Mouse (Mus musculus): ENCODE measurements at regions not wholly inside any gene's neighbourhood (a gene's known extent, or its start where the extent isn't known, plus 50 kb on each side); places are given as distances from the start of the nearest gene placed in this dataset.
A peak's percentile ranks its signal among the peaks of the same experiment; 100 is the strongest.

DNA sequence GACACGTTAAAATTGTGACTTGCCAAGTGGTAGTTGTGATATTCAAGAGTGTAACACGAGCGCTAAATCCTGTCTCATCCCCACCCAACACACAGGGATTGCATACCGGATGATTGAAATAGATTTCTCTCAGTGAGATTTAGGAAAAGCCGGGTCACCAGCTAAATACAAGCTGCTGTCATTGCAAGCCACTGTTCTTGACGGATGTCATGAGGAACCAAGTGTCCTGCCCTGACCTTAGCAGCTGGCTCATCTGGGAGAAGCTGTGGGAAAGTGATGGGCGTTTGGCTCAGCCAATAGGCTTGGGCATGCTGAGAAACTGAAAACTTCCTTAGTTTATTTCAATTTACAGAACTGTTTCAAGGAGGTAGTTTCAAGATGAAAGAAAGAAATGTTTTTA is 164.4 kb upstream of the Jmjd1c start:
- Histone ChIP-seq H3K27me3 (no peaks in the 10 kb centered on the region), H3K4me2 (no peak overlapping the region), H3K4me1 (peaks cover 14% of the 10 kb centered on the region), H3K36me3 (no peaks in the 10 kb centered on the region), H3K9ac (no peak overlapping the region), H3K27ac (no peak overlapping the region), H3K9me3 (no peaks in the 10 kb centered on the region), H3K4me3 (no peak overlapping the region)
- no peak for ATAC-seq (ENCODE audit: borderline replicate concordance, extremely low read depth, low FRiP score, low TSS enrichment)
- WGBS: 53% methylated on average over 7 of the region's 7 CpGs

DNA sequence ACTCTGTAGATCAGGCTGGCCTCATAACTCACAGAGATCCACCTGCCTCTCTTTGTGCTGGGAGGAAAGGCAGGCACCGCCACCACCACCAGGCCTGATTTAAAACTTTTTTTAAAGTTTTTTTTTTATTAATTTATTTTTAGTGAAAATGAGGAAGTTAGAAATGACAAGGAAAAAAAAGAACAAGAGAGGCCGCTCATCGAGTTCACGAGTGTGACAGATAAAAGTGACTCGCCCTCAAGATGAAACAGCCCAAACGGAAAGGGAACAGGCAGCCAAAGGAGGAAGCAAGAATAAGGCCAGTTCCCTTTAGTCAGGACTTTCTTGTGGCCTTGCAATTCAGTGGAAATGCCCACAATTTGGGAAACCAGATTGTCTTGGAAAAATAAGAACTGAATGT is 163.4 kb upstream of the Jmjd1c start:
- 74% methylated on average over 6 of the region's 6 CpGs for WGBS
- no peak for ATAC-seq (ENCODE audit: borderline replicate concordance, extremely low read depth, low FRiP score, low TSS enrichment)
- H3K27ac ChIP-seq: no peak overlapping the region

DNA sequence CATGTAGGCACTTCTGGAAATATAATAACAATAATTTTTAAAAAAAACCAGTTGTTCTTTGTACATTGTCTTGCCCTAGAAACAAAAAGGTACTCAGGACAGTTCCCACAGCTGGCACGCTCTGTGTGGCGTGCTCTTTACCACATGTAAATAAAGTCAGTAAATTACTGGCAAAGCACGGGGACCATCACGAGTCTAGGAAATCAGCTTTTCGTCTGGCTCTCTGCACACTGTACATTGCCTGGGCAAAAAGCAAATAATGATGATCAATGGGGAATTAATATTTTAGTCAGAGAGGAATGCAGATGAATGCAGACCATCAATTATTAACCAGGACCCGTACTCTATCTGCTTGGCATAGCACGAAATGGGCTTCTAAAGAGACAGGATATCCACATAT is 162.2 kb upstream of the Jmjd1c start:
- H3K36me3 ChIP-seq: no peaks in the 10 kb centered on the region
- no peak overlapping the region for H3K9ac ChIP-seq
- ATAC-seq (ENCODE audit: borderline replicate concordance, extremely low read depth, low FRiP score, low TSS enrichment): no peak
- no peak overlapping the region for H3K4me3 ChIP-seq
- no peak overlapping the region for H3K27ac ChIP-seq
- WGBS: 60% methylated on average over 7 of the region's 7 CpGs
- no peak overlapping the region for H3K4me2 ChIP-seq
- H3K4me1 ChIP-seq: peaks cover 4% of the 10 kb centered on the region
- no peaks in the 10 kb centered on the region for H3K27me3 ChIP-seq
- H3K9me3 ChIP-seq: no peaks in the 10 kb centered on the region

More for the DNA sequence above, 163.4 kb upstream of the Jmjd1c start:
- Histone ChIP-seq H3K9ac (no peak overlapping the region), H3K9me3 (no peaks in the 10 kb centered on the region), H3K4me3 (no peak overlapping the region), H3K4me2 (no peak overlapping the region), H3K36me3 (no peaks in the 10 kb centered on the region), H3K27me3 (no peaks in the 10 kb centered on the region), H3K4me1 (peaks cover 10% of the 10 kb centered on the region)

DNA sequence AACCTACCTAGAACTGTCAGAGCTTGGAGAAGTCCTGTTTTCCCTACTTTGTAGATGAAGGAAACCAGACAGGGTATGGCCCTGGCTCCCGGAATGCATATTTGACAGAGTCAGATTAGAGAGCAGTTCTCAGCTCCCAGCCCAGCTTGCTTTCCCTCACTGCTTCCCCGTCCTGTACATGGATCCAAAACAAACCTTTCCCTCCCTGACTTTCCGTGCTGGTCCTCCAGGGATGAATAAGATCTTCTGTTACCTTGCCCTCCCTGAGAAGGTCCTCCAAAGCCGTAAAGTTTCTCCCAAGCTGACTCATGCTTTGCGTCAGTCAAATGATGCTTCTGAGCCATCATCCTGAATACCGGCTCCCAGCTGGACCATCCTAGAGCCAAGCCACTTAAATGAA is 160.2 kb upstream of the Jmjd1c start:
- Histone ChIP-seq H3K4me3 (no peak overlapping the region), H3K9ac (no peak overlapping the region), H3K27ac (no peak overlapping the region), H3K27me3 (no peaks in the 10 kb centered on the region), H3K36me3 (no peaks in the 10 kb centered on the region), H3K4me2 (no peak overlapping the region), H3K4me1 (no peaks in the 10 kb centered on the region), H3K9me3 (no peaks in the 10 kb centered on the region)
- no peak for ATAC-seq (ENCODE audit: borderline replicate concordance, extremely low read depth, low FRiP score, low TSS enrichment)
- WGBS: 54% methylated on average over 6 of the region's 6 CpGs

DNA sequence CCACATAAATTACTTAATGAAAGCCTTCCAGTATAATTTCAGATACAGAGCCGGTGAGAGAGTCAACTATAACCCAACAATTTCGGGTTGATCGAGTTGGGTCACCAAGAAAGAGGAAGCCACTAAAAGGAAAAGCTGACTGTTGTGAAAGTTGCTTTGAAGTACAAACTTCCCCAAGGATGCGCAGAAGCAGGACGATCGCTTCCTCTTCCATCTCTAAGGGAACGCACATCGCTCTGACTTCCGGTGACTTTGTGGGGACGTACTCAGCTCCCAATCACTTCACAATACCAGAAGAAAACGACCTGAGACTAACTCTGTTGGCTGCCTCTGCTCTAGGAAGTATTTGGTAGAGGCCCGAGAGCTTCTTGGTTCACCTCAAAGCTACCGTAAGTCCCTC is 158.8 kb upstream of the Jmjd1c start:
- no peak overlapping the region for H3K4me2 ChIP-seq
- H3K9me3 ChIP-seq: no peaks in the 10 kb centered on the region
- H3K9ac ChIP-seq: no peak overlapping the region
- no peak for ATAC-seq (ENCODE audit: borderline replicate concordance, extremely low read depth, low FRiP score, low TSS enrichment)
- WGBS: 87% methylated on average over 13 of the region's 13 CpGs
- H3K27ac ChIP-seq: no peak overlapping the region
- H3K36me3 ChIP-seq: no peaks in the 10 kb centered on the region
- H3K4me1 ChIP-seq: no peaks in the 10 kb centered on the region
- no peaks in the 10 kb centered on the region for H3K27me3 ChIP-seq
- H3K4me3 ChIP-seq: no peak overlapping the region

DNA sequence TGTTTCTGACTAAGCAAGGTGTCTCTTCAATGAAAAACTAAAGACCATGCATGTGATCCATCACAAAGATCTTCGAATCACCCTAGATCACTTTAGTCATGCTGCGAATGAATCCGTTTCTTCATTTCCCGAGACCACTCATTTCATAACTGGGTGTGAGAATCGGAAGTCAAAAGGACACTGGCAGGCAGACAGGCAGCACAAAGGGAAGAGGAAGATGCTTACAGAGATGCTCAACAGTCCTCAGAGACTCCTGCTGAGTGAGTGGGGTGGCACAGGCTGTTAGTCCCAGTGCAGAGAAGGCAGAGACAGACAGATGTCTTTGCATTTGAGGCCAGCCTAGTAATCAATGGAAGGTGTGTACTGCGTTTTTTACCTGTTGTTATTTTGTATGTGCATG is 155.6 kb upstream of the Jmjd1c start:
- Histone ChIP-seq H3K4me2 (no peak overlapping the region), H3K36me3 (no peaks in the 10 kb centered on the region), H3K27ac (no peak overlapping the region), H3K9ac (no peak overlapping the region), H3K4me3 (no peak overlapping the region), H3K9me3 (no peaks in the 10 kb centered on the region), H3K27me3 (no peaks in the 10 kb centered on the region), H3K4me1 (peaks cover 8% of the 10 kb centered on the region; the same call in 1 of the 2 replicates)
- ATAC-seq (ENCODE audit: borderline replicate concordance, extremely low read depth, low FRiP score, low TSS enrichment): no peak
- 84% methylated on average over 6 of the region's 6 CpGs for WGBS

DNA sequence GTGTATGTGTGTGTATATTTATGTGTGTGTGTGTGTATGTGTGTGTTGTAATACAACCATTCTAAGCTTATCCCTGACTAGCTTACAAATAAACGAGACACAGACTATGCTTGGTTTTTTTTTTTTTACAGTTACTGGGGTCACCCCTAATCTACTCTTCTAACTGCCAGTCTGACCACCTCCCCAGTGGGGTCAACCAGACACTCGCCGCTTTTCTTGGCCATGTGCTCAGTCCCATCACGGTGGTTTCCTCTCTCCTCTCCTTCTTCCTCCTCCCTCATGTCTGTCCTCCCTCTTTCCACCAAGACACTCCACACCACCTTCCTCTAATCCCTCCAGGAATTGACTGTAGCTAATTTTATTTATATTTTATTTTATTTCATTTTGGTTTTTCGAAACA is 155.0 kb upstream of the Jmjd1c start:
- no peak for ATAC-seq (ENCODE audit: borderline replicate concordance, extremely low read depth, low FRiP score, low TSS enrichment)
- Histone ChIP-seq H3K36me3 (no peaks in the 10 kb centered on the region), H3K27me3 (no peaks in the 10 kb centered on the region), H3K4me3 (no peak overlapping the region), H3K9me3 (no peaks in the 10 kb centered on the region), H3K4me2 (no peak overlapping the region), H3K9ac (no peak overlapping the region), H3K4me1 (peaks cover 8% of the 10 kb centered on the region; the same call in 1 of the 2 replicates), H3K27ac (no peak overlapping the region)
- WGBS: 74% methylated on average over 5 of the region's 5 CpGs

DNA sequence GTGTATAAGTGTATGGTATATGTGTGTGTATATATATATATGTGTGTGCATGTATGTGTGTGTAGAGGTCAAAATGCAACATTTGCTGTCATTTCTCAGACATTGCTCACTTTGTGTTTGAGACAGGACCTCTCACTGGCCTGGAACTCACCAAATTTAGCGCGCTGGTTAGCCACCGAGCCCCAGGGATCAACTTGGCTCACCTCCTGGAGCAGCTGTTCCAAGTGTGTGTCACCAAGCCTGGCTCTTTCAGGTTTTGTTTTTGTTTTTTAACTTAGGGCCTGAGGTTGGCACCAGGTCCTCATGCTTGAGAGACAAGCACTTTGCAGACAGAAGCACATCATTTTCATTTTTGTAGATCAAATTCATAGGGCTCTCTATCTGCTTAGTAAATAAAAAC is 154.0 kb upstream of the Jmjd1c start:
- no peak overlapping the region for H3K27ac ChIP-seq
- H3K4me2 ChIP-seq: no peak overlapping the region
- H3K9me3 ChIP-seq: no peaks in the 10 kb centered on the region
- H3K27me3 ChIP-seq: no peaks in the 10 kb centered on the region
- no peak overlapping the region for H3K4me3 ChIP-seq
- H3K9ac ChIP-seq: no peak overlapping the region
- no peaks in the 10 kb centered on the region for H3K36me3 ChIP-seq
- peaks cover 8% of the 10 kb centered on the region; the same call in 1 of the 2 replicates for H3K4me1 ChIP-seq
- no peak for ATAC-seq (ENCODE audit: borderline replicate concordance, extremely low read depth, low FRiP score, low TSS enrichment)
- 74% methylated on average over 3 of the region's 3 CpGs for WGBS

DNA sequence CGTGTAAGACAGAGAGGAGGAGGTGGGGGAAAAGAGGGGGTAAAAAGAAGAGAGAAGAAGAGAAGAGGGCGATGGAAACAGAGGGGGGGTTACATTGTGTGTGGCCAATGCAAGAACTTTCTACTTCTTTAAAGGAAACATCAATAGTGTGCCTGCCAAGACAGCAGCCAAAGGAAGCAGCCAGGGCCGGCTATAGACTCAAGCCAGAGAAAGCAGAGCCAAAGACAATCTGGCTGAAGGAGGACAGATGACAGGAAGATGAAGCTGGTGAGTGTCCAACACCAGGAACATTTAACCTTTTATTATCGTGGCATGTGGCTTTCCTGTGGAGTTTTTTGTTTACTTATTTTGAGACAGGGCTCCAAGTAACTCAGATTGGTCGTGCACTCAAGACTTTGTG is 152.1 kb upstream of the Jmjd1c start:
- H3K9ac ChIP-seq: no peak overlapping the region
- no peaks in the 10 kb centered on the region for H3K36me3 ChIP-seq
- peaks cover 8% of the 10 kb centered on the region; the same call in 1 of the 2 replicates for H3K4me1 ChIP-seq
- H3K9me3 ChIP-seq: no peaks in the 10 kb centered on the region
- H3K4me2 ChIP-seq: peak overlapping the region; percentile 18; the same call in 1 of the 2 replicates
- ATAC-seq (ENCODE audit: borderline replicate concordance, extremely low read depth, low FRiP score, low TSS enrichment): peak; percentile 84
- no peak overlapping the region for H3K4me3 ChIP-seq
- WGBS: 18% methylated on average over 5 of the region's 5 CpGs
- H3K27me3 ChIP-seq: no peaks in the 10 kb centered on the region
- peak overlapping the region; percentile 78 for H3K27ac ChIP-seq

DNA sequence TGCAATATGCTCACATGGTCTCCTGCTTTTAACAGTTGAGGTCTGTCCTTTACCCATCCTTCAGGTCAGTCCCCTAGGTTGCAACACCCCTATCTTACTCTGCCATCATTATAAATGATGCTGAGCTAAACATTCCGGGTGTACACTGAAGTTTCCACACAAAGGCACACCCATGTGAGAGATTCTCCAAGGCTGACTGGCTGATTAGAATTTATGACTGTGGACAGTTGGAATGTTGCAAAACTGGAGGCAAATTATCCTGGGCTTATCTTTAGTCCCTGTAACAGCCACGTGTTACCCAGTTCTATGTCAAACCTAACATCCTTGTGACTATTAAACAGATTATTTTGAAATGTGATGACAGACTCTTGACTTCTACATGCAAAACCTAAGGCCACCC is 149.8 kb upstream of the Jmjd1c start:
- Histone ChIP-seq H3K4me1 (peaks cover 8% of the 10 kb centered on the region; the same call in 1 of the 2 replicates), H3K4me2 (no peak overlapping the region), H3K27ac (no peak overlapping the region), H3K27me3 (no peaks in the 10 kb centered on the region), H3K36me3 (no peaks in the 10 kb centered on the region), H3K9me3 (no peaks in the 10 kb centered on the region), H3K4me3 (no peak overlapping the region), H3K9ac (no peak overlapping the region)
- 42% methylated on average over 2 of the region's 2 CpGs for WGBS
- no peak for ATAC-seq (ENCODE audit: borderline replicate concordance, extremely low read depth, low FRiP score, low TSS enrichment)

DNA sequence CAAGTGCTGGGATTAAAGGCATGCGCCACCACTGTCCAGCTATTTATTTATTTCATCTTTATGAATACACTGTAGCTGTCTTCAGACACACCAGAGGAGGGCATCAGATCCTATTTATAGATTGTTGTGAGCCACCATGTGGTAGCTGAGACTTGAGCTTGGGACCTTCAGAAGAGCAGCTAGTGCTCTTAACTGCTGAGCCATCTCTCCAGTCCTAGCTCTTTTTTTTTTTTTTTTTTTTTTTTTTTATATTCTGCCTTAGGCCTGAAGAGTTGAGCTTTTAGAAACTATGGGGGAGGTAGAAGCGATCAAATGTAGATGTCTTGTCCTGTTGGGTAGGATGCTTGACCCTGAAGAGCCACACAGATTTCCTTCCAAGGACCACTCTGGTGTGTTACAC is 147.6 kb upstream of the Jmjd1c start:
- Histone ChIP-seq H3K4me1 (peaks cover 6% of the 10 kb centered on the region; the same call in 1 of the 2 replicates), H3K36me3 (no peaks in the 10 kb centered on the region), H3K9me3 (no peaks in the 10 kb centered on the region), H3K9ac (no peak overlapping the region), H3K4me2 (no peak overlapping the region), H3K4me3 (no peak overlapping the region), H3K27ac (no peak overlapping the region), H3K27me3 (no peaks in the 10 kb centered on the region)
- ATAC-seq (ENCODE audit: borderline replicate concordance, extremely low read depth, low FRiP score, low TSS enrichment): no peak
- WGBS: 88% methylated on average over 2 of the region's 2 CpGs

DNA sequence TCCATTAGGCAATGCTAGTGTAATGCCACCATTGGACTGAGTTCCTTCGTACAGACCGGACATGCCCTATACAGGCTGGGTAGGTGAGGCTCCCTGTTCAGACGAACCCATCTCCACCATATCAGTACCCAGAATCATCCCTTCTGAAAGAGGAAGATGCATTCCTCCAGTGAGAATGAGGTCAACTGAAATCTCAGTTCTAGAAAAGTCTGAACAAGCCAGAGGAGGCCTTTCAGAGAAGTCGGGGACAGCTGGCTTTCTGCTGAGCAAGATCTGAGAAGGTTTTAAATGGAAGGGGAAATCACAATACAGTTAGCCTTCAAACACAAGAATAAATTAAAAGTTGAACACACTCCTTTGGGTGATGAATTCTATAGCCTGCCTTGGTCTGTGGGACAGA is 145.5 kb upstream of the Jmjd1c start:
- Histone ChIP-seq H3K9me3 (no peaks in the 10 kb centered on the region), H3K4me1 (0 out of 2 replicates have a peak, but pooled peaks cover 5% of the 10 kb centered on the region), H3K4me3 (no peak overlapping the region), H3K9ac (no peak overlapping the region), H3K36me3 (no peaks in the 10 kb centered on the region), H3K27ac (no peak overlapping the region), H3K4me2 (no peak overlapping the region), H3K27me3 (no peaks in the 10 kb centered on the region)
- ATAC-seq (ENCODE audit: borderline replicate concordance, extremely low read depth, low FRiP score, low TSS enrichment): no peak
- 88% methylated on average over 4 of the region's 4 CpGs for WGBS

DNA sequence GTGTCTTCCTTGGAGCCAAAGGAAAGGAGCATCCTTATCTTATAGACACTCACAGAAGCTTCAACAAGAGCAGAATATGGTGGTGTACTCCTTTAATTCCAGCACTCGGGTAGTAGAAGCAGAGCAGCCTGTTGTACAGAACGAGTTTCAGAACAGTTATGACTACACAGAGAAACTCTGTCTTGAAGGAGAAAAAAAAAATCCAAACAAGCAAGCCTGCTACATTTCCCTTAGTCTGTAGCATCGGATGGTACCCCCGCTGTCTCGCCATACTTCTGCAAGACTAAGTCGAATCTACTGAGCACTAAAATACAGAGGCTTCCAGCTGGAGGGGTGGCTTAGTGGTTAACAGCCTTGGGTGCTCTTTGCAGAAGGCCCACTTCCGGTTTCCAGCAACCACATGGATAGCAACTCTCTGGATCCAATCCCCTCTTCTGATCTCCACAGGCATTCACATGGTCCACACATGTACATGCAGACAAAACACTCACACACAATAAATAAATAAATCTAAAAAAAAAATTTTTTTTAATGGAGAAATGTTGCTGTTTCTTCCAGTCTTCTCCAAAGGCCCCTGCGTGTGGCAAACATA is 144.6 kb upstream of the Jmjd1c start:
- Histone ChIP-seq H3K4me1 (0 out of 2 replicates have a peak, but pooled peaks cover 5% of the 10 kb centered on the region), H3K4me3 (no peak overlapping the region), H3K4me2 (no peak overlapping the region), H3K27me3 (no peaks in the 10 kb centered on the region), H3K27ac (no peak overlapping the region), H3K36me3 (no peaks in the 10 kb centered on the region), H3K9ac (no peak overlapping the region), H3K9me3 (no peaks in the 10 kb centered on the region)
- WGBS: 78% methylated on average over 8 of the region's 8 CpGs
- no peak for ATAC-seq (ENCODE audit: borderline replicate concordance, extremely low read depth, low FRiP score, low TSS enrichment)

All from lung, embryonic 15.5 days (tissue).